16 mouse cellular contexts compared by ENCODE assay signal in genomic region chr9:86798686-86799085, GRCm38 (mm10). TPM values are rescaled to one million over a fixed set of nuclear protein-coding genes. Genes with fewer than 3 reads are reported as not detected.
DNase-seq lines count a peak whose midpoint lies in the region; ATAC-seq and TF ChIP-seq lines count a peak whose summit lies in the region.
"Had no signal": no experiment of that assay in that cellular context is flagged by ENCODE, and none has a peak within 500 bp of the region (broad histone marks: within the 10 kb centered on the region; RNA-seq: fewer than 3 reads in every experiment).

No protein-coding gene starts in this region.

- no peaks in the 10 kb centered on the region for H3K27me3 ChIP-seq in kidney, postnatal 0 days (ENCODE audit: insufficient read depth, low read length)
- no peaks in the 10 kb centered on the region for H3K27me3 ChIP-seq in kidney, adult 2 months (replicated peaks; ENCODE audit: control insufficient read depth, insufficient read depth, low read length)
- no peaks in the 10 kb centered on the region for H3K27me3 ChIP-seq in limb, embryonic 14.5 days (ENCODE audit: control insufficient read depth, insufficient read depth, low read length)
- H3K27me3 ChIP-seq: forebrain, embryonic 15.5 days; hindbrain, embryonic 13.5 days; liver, embryonic 13.5 days had no signal

- no peak for TF ChIP-seq POLR2A in kidney, adult 2 months (IDR thresholded peaks at IDR 0.05; ENCODE audit: low read depth, low read length)
- no peak for TF ChIP-seq POLR2A in limb, embryonic 14.5 days (IDR thresholded peaks at IDR 0.05; ENCODE audit: borderline replicate concordance, extremely low read depth, insufficient read depth, insufficient read length)

- no peak overlapping the region for H3K9ac ChIP-seq in kidney, postnatal 0 days (ENCODE audit: low read depth, low read length)
- peak overlapping the region; percentile 7; the same call in 1 of the 2 replicates for H3K9ac ChIP-seq in limb, embryonic 14.5 days (ENCODE audit: low read depth, low read length, severe bottlenecking)
- H3K9ac ChIP-seq: forebrain, embryonic 15.5 days; hindbrain, embryonic 13.5 days; liver, embryonic 13.5 days had no signal

- no peaks in the 10 kb centered on the region for H3K36me3 ChIP-seq in kidney, postnatal 0 days (ENCODE audit: insufficient read depth, low read length)
- no peaks in the 10 kb centered on the region for H3K36me3 ChIP-seq in kidney, adult 2 months (ENCODE audit: control insufficient read depth, insufficient read depth, low read length)
- H3K36me3 ChIP-seq in limb, embryonic 14.5 days (ENCODE audit: control insufficient read depth, insufficient read depth, low read length): no peaks in the 10 kb centered on the region
- H3K36me3 ChIP-seq: forebrain, embryonic 15.5 days; liver, embryonic 13.5 days had no signal

- peak; percentile 10 for DNase-seq in embryo, embryonic 10.5 days (ENCODE audit: low spot score)
- DNase-seq in embryo, embryonic 10 days (ENCODE audit: low spot score): no peak
- peak; percentile 54 for DNase-seq in kidney, postnatal 0 days (ENCODE audit: low spot score)
- no peak for DNase-seq in kidney, adult 2 months
- DNase-seq in cerebellum, adult 9-10 months: peak; percentile 50
- DNase-seq in limb, embryonic 14.5 days (ENCODE audit: low spot score): no peak
- DNase-seq in right cerebral cortex, postnatal 36 days (ENCODE audit: low spot score in 2 of 2): no peak
- no peak for DNase-seq in testis, postnatal 10 days (ENCODE audit: low spot score)
- DNase-seq: adrenal gland, adult 8-10 months; heart, adult 2 months; kidney, adult 11 months; liver, embryonic 13.5 days; right cerebral cortex, postnatal 25 days had no signal

- no peak overlapping the region for H3K4me3 ChIP-seq in kidney, postnatal 0 days (replicated peaks; ENCODE audit: low read depth, low read length)
- no peak overlapping the region for H3K4me3 ChIP-seq in kidney, adult 2 months (ENCODE audit: insufficient read depth, low read depth, low read length)
- H3K4me3 ChIP-seq in limb, embryonic 14.5 days (replicated peaks; ENCODE audit: low read length): no peak overlapping the region
- H3K4me3 ChIP-seq: forebrain, embryonic 15.5 days; heart, adult 2 months; hindbrain, embryonic 13.5 days; liver, embryonic 13.5 days had no signal

- H3K4me1 ChIP-seq in kidney, postnatal 0 days (replicated peaks; ENCODE audit: insufficient read depth, low read length): no peaks in the 10 kb centered on the region; the same call in 1 of the 2 replicates
- H3K4me1 ChIP-seq in kidney, adult 2 months (ENCODE audit: control insufficient read depth, insufficient read depth, low read length): no peaks in the 10 kb centered on the region
- H3K4me1 ChIP-seq in limb, embryonic 14.5 days (ENCODE audit: control insufficient read depth, insufficient read depth, low read length): peaks cover 6% of the 10 kb centered on the region; the same call in 1 of the 2 replicates
- H3K4me1 ChIP-seq: forebrain, embryonic 15.5 days; hindbrain, embryonic 13.5 days; liver, embryonic 13.5 days had no signal

- H3K27ac ChIP-seq in kidney, postnatal 0 days: no peak overlapping the region
- H3K27ac ChIP-seq in kidney, adult 2 months (ENCODE audit: insufficient read depth, low read depth, low read length): no peak overlapping the region
- no peak overlapping the region for H3K27ac ChIP-seq in limb, embryonic 14.5 days (replicated peaks; ENCODE audit: low read depth, low read length)
- H3K27ac ChIP-seq: forebrain, embryonic 15.5 days; heart, adult 2 months; hindbrain, embryonic 13.5 days; liver, embryonic 13.5 days had no signal

- peak; percentile 40 for ATAC-seq in kidney, postnatal 0 days (replicated peaks; ENCODE audit: low FRiP score, low read depth)
- no peak for ATAC-seq in limb, embryonic 14.5 days (ENCODE audit: low FRiP score, low read depth)
- ATAC-seq: forebrain, embryonic 15.5 days; midbrain, embryonic 16.5 days had no signal

- H3K9me3 ChIP-seq in kidney, postnatal 0 days (replicated peaks; ENCODE audit: low read length): no peaks in the 10 kb centered on the region
- H3K9me3 ChIP-seq in limb, embryonic 14.5 days (ENCODE audit: control insufficient read depth, low read length): no peaks in the 10 kb centered on the region
- H3K9me3 ChIP-seq: forebrain, embryonic 15.5 days; hindbrain, embryonic 13.5 days; liver, embryonic 13.5 days had no signal

- TF ChIP-seq CTCF in kidney, postnatal 0 days (IDR thresholded peaks at IDR 0.05; ENCODE audit: low read depth): peak; percentile 37
- no peak for TF ChIP-seq CTCF in kidney, adult 2 months (conservative IDR thresholded peaks at IDR 0.05; ENCODE audit: insufficient read depth, insufficient read length, low read depth, low read length)

- H3K4me2 ChIP-seq in kidney, postnatal 0 days (ENCODE audit: low read length): 0 out of 2 replicates have a peak overlapping the region, but pooled peaks have one; percentile 18
- H3K4me2 ChIP-seq in limb, embryonic 14.5 days (replicated peaks; ENCODE audit: low read depth, low read length, severe bottlenecking): no peak overlapping the region
- H3K4me2 ChIP-seq: forebrain, embryonic 15.5 days; hindbrain, embryonic 13.5 days; liver, embryonic 13.5 days had no signal

- WGBS in kidney, postnatal 0 days: 28% methylated on average over 7 of the region's 7 CpGs
- 43% methylated on average over 7 of the region's 7 CpGs for WGBS in kidney, adult 2 months
- WGBS in limb, embryonic 14.5 days: 27% methylated on average over 7 of the region's 7 CpGs

RNA-seq across cellular contexts. Expression of gene Prss35, which starts 55.2 kb away (rescaled TPM):
- polyA plus RNA-seq in kidney, postnatal 0 days (2015; fragmentation: Nextera tagmentation; extraction: Ambion mirVana): 7.1 and 7.2 TPM in 2 replicates
- 0.20 and 0.87 TPM in 2 replicates for polyA plus RNA-seq in kidney, adult 2 months (2012; rRNA removed)
- 54.8 and 55.6 TPM in 2 replicates for polyA plus RNA-seq in limb, embryonic 14.5 days (2012; rRNA removed)
- 75.5 and 80.8 TPM in 2 replicates for polyA plus RNA-seq in limb, embryonic 14.5 days (2014; fragmentation: Nextera tagmentation; extraction: Ambion mirVana)

Comparison
In these comparisons a context has a peak if more than half of its experiments do, and no peak if none do; other contexts are left out.
1. DNase-seq: peak in embryo, embryonic 10.5 days (single experiment), kidney, postnatal 0 days (single experiment) and cerebellum, adult 9-10 months (single experiment); none in embryo, embryonic 10 days (single experiment), kidney, adult 2 months (single experiment), limb, embryonic 14.5 days (single experiment), right cerebral cortex, postnatal 36 days (0 of 2) and testis, postnatal 10 days (single experiment).